14 mouse cellular contexts compared by ENCODE assay signal in genomic region chr11:110563801-110564200, GRCm38 (mm10).
"Had no signal": no experiment of that assay in that cellular context is flagged by ENCODE, and none has a peak within 500 bp of the region (broad histone marks: within the 10 kb centered on the region; RNA-seq: fewer than 3 reads in every experiment).

No protein-coding gene starts in this region.

- H3K4me3 ChIP-seq: limb, embryonic 15.5 days; liver, embryonic 13.5 days; midbrain, embryonic 12.5 days; neural tube, embryonic 13.5 days; stomach, embryonic 15.5 days had no signal

- H3K27me3 ChIP-seq: limb, embryonic 15.5 days; liver, embryonic 13.5 days; midbrain, embryonic 12.5 days; neural tube, embryonic 13.5 days; stomach, embryonic 15.5 days had no signal

- H3K27ac ChIP-seq: layer of hippocampus, adult 2 months; limb, embryonic 15.5 days; liver, embryonic 13.5 days; midbrain, embryonic 12.5 days; neural tube, embryonic 13.5 days; stomach, embryonic 15.5 days had no signal

- DNase-seq: liver, embryonic 13.5 days; lung, adult 18-20 months; lung, postnatal 36 days; retina, postnatal 1 day; thymus, adult 2 months; thymus, postnatal 25 days had no signal

- ATAC-seq: intestine, postnatal 0 days; lung, postnatal 0 days; midbrain, embryonic 16.5 days had no signal

- H3K4me1 ChIP-seq: limb, embryonic 15.5 days; liver, embryonic 13.5 days; midbrain, embryonic 12.5 days; neural tube, embryonic 13.5 days; stomach, embryonic 15.5 days had no signal

- H3K36me3 ChIP-seq: limb, embryonic 15.5 days; liver, embryonic 13.5 days; midbrain, embryonic 12.5 days; neural tube, embryonic 13.5 days; stomach, embryonic 15.5 days had no signal
